Mouse (Mus musculus): ENCODE measurements around the gene Tssk6.

GRCm38 (mm10) chr8:69904096-69904495 is 2.1 kb downstream of the Tssk6 start:
- TF ChIP-seq CTCF (IDR thresholded peaks at IDR 0.05; ENCODE audit: borderline replicate concordance, insufficient read depth, low read length) (no peak), POLR2A (IDR thresholded peaks at IDR 0.05; ENCODE audit: low read depth, low read length) (no peak)

All from embryonic fibroblast, embryonic 13.5 days (primary cell).